Mouse (Mus musculus) stomach, postnatal 0 days (tissue): Measurements from ENCODE around the gene Sgce.

Experiments used
- CTCF ChIP-seq: IDR thresholded peaks from 2 replicates; pipeline ENCODE4 v1.5.1; 2016; ENCODE audit warnings: antibody characterized with exemption, low read depth, mild to moderate bottlenecking, moderate library complexity
- EP300 ChIP-seq: optimal IDR thresholded peaks from 2 replicates; pipeline ENCODE3; 2016; ENCODE audit warnings: antibody characterized with exemption

GRCm38 (mm10) chr6:4694672-4695231, 52.3 kb downstream of the Sgce start:
- TF ChIP-seq CTCF, result no peak
- no peak for TF ChIP-seq EP300
